Mouse (Mus musculus) midbrain, embryonic 16.5 days (tissue): ENCODE data around the gene Cxcl2. TPM values are rescaled to one million over a fixed set of nuclear protein-coding genes. Genes with fewer than 3 reads are reported as not detected.

Experiments used
- ATAC-seq: fragments of 200-750 bp; cut with Nextera tagmentation; 2 replicates; pipeline ENCODE4 v1.8.0; 2017; ENCODE audit warnings: moderate TSS enrichment
- H3K27ac ChIP-seq: fragments of 300-500 bp; sonication (generic); 2 replicates; pipeline ENCODE4 v1.5.1; 2014; ENCODE audit warnings: mild to moderate bottlenecking, low read length, mixed read lengths
- H3K27me3 ChIP-seq: fragments of 300-500 bp; sonication (generic); 2 replicates; pipeline ENCODE4 v1.6.1; 2014; ENCODE audit warnings: low read depth, low read length, mixed read lengths; ENCODE audit not compliant: control insufficient read depth, insufficient read depth
- H3K36me3 ChIP-seq: fragments of 300-500 bp; sonication (generic); 2 replicates; pipeline ENCODE4 v1.6.1; 2014; ENCODE audit warnings: mild to moderate bottlenecking, low read length, moderate library complexity, mixed read lengths; ENCODE audit not compliant: control insufficient read depth, insufficient read depth
- H3K4me1 ChIP-seq: fragments of 300-500 bp; sonication (generic); 2 replicates; pipeline ENCODE4 v1.6.1; 2014; ENCODE audit warnings: mild to moderate bottlenecking, low read length, mixed read lengths; ENCODE audit not compliant: control insufficient read depth, insufficient read depth
- H3K4me2 ChIP-seq: fragments of 300-500 bp; sonication (generic); 2 replicates; pipeline ENCODE4 v1.6.1; 2014; ENCODE audit warnings: mild to moderate bottlenecking, low read length, mixed read lengths
- H3K4me3 ChIP-seq: fragments of 300-500 bp; sonication (generic); 2 replicates; pipeline ENCODE4 v1.5.1; 2014; ENCODE audit warnings: low read depth, mild to moderate bottlenecking, low read length, moderate library complexity, mixed read lengths
- H3K9ac ChIP-seq: fragments of 300-500 bp; sonication (generic); 2 replicates; pipeline ENCODE4 v1.6.1; 2014; ENCODE audit warnings: low read depth, low read length, mixed read lengths
- H3K9me3 ChIP-seq: fragments of 300-500 bp; sonication (generic); replicated peaks from 2 replicates; pipeline ENCODE4 v1.6.1; 2014; ENCODE audit warnings: mild to moderate bottlenecking, low read length, mixed read lengths; ENCODE audit not compliant: control insufficient read depth, poor library complexity, severe bottlenecking
- WGBS: fragments of 180-500 bp; shearing (Covaris S2); extraction: QIAGEN DNeasy Blood & Tissue Kit; methylation state at CpG from one replicate; pipeline ENCODE4 v1.1.7; 2014; 5-methylcytosine and 5-hydroxymethylcytosine counted together
- polyA plus RNA-seq: library from polyadenylated mRNA; unstranded; fragments of >200 nt; fragmentation: Nextera tagmentation; extraction: Ambion mirVana; gene quantifications from 2 replicates; pipeline ENCODE4 v1.2.1, GENCODE M21; 2015

The Cxcl2 gene
- polyA plus RNA-seq, 1 experiment from 2014 or later, result 0.11 TPM

- ATAC-seq, result peak; percentile 90
- WGBS, result 6% methylated on average over 30 of the region's 30 CpGs
- H3K9ac ChIP-seq, result peak within 1 kb of the TSS; percentile 48
- peaks cover 4% of the 10 kb centered on the region for H3K4me1 ChIP-seq
- no peak within 1 kb of the TSS for H3K27ac ChIP-seq
- H3K9me3 ChIP-seq, result no peaks in the 10 kb centered on the region
- H3K36me3 ChIP-seq, result no peaks in the 10 kb centered on the region
- H3K4me2 ChIP-seq, result peak within 1 kb of the TSS; percentile 91
- peak within 1 kb of the TSS; percentile 46 for H3K4me3 ChIP-seq
- H3K27me3 ChIP-seq, result no peaks in the 10 kb centered on the region
These were observed 12.9 kb upstream of the Cxcl2 start, which contains the start of gene Cxcl1 for GRCm38 (mm10) chr5:90890519-90891463. Cxcl1 (plus strand) TSS chr5:90891241.

DNA sequence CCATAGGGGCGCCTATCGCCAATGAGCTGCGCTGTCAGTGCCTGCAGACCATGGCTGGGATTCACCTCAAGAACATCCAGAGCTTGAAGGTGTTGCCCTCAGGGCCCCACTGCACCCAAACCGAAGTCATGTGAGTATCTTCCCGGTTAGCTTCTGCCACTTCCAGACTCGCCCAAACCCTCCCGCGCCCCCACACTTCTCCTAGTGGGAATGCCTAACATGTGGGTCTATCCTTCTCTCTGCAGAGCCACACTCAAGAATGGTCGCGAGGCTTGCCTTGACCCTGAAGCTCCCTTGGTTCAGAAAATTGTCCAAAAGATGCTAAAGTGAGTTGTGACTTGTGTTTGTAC lies 12.2 kb upstream of the Cxcl2 start:
- Histone ChIP-seq H3K4me2 (peak overlapping the region; percentile 91), H3K4me3 (peak overlapping the region; percentile 46), H3K9me3 (no peaks in the 10 kb centered on the region), H3K36me3 (no peaks in the 10 kb centered on the region), H3K4me1 (peaks cover 4% of the 10 kb centered on the region), H3K9ac (peak overlapping the region; percentile 48), H3K27me3 (no peaks in the 10 kb centered on the region), H3K27ac (no peak overlapping the region)
- no peak for ATAC-seq
- 21% methylated on average over 10 of the region's 10 CpGs for WGBS

GRCm38 (mm10) chr5:90894231-90894630 lies 9.4 kb upstream of the Cxcl2 start:
- Histone ChIP-seq H3K4me3 (no peak overlapping the region), H3K9me3 (no peaks in the 10 kb centered on the region), H3K27me3 (no peaks in the 10 kb centered on the region), H3K9ac (no peak overlapping the region), H3K36me3 (no peaks in the 10 kb centered on the region), H3K4me1 (peaks cover 4% of the 10 kb centered on the region), H3K27ac (no peak overlapping the region), H3K4me2 (no peak overlapping the region)
- no peak for ATAC-seq
- WGBS, result 81% methylated on average over 8 of the region's 8 CpGs

- Histone ChIP-seq H3K36me3 (no peaks in the 10 kb centered on the region), H3K27ac (no peak overlapping the region), H3K9ac (no peak overlapping the region), H3K4me3 (no peak overlapping the region), H3K4me2 (no peak overlapping the region), H3K27me3 (no peaks in the 10 kb centered on the region), H3K4me1 (no peaks in the 10 kb centered on the region; the same call in 1 of the 2 replicates), H3K9me3 (no peaks in the 10 kb centered on the region)
- 81% methylated on average over 3 of the region's 3 CpGs for WGBS
- no peak for ATAC-seq
These were observed 6.2 kb upstream of the Cxcl2 start for GRCm38 (mm10) chr5:90897429-90897828.

DNA sequence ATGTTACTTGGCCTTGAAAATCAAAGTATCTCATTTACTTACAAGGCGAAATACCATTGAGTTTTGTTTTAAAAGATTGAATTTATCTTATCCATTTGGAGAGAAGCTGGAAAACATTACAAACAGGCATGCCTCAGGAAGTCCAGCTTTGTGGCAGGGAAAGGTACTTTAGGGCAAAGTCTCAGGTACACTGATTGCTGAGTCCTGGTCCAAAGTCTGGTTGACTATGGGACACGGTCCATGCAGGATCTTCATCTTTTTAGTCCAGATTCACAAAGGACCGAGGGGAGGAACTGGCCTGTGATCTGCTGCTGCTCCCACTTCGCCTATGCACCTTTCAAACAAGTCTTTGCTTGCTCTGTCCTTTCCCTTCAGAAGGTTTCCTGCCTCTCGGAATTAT lies 4.4 kb upstream of the Cxcl2 start:
- Histone ChIP-seq H3K9ac (no peak overlapping the region), H3K36me3 (no peaks in the 10 kb centered on the region), H3K9me3 (no peaks in the 10 kb centered on the region), H3K4me1 (no peaks in the 10 kb centered on the region; the same call in none of the 2 replicates), H3K4me3 (no peak overlapping the region), H3K27me3 (peaks cover 3% of the 10 kb centered on the region; the same call in 1 of the 2 replicates), H3K4me2 (no peak overlapping the region), H3K27ac (no peak overlapping the region)
- 88% methylated on average over 5 of the region's 5 CpGs for WGBS
- no peak for ATAC-seq

DNA sequence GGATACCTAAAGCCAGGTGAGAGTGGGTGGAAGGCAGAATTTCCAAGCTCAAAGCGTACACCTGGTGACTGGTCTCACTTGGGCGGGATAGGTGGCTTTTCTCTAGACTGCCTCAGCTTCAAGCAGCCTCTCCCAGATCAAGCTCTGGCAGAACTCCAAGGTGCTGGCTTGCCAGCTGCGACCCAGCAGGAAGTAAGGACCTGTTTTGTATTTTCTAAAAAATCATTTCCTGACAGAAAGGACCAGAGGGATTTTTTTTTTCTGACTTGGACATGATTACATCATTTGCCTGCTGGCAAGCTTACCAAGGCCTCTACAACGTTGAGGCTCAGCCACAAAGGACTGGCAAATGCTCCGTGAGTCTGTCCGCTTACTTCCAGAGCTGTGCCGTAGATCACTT lies 3.5 kb upstream of the Cxcl2 start:
- Histone ChIP-seq H3K4me2 (no peak overlapping the region), H3K4me1 (no peaks in the 10 kb centered on the region; the same call in none of the 2 replicates), H3K9me3 (no peaks in the 10 kb centered on the region), H3K9ac (no peak overlapping the region), H3K36me3 (no peaks in the 10 kb centered on the region), H3K4me3 (no peak overlapping the region), H3K27me3 (peaks cover 3% of the 10 kb centered on the region), H3K27ac (no peak overlapping the region)
- no peak for ATAC-seq
- whole genome bisulfite sequencing, result 53% methylated on average over 7 of the region's 7 CpGs

DNA sequence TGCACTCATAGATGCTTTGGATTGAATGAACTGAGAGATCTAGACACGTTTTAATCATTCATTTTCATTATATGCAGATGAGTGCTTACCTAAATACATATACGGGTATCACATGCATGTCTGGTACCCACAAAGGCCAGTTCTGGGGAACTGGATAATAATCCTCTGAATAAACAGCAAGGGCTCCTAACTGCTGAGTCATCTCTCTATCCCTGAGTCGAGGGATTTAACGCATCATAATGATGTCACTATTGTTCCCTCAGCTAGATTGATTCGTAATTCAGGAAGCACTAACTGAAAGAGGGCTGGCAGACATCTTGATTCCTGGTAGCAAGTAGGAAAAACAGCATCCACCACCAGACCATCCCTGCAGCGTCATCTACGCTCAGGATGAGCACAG lies 3.0 kb upstream of the Cxcl2 start:
- H3K9ac ChIP-seq, result no peak overlapping the region
- no peaks in the 10 kb centered on the region for H3K36me3 ChIP-seq
- no peaks in the 10 kb centered on the region for H3K9me3 ChIP-seq
- H3K27ac ChIP-seq, result no peak overlapping the region
- no peak overlapping the region for H3K4me2 ChIP-seq
- no peak overlapping the region for H3K4me3 ChIP-seq
- no peaks in the 10 kb centered on the region; the same call in none of the 2 replicates for H3K4me1 ChIP-seq
- no peak for ATAC-seq
- peaks cover 3% of the 10 kb centered on the region for H3K27me3 ChIP-seq
- 55% methylated on average over 7 of the region's 7 CpGs for whole genome bisulfite sequencing

GRCm38 (mm10) chr5:90902380-90903260 lies 1.1 kb upstream of the Cxcl2 start:
- peak; percentile 86 for ATAC-seq
- 10% methylated on average over 10 of the region's 10 CpGs for WGBS

More at GRCm38 (mm10) chr5:90902380-90903260, 1.1 kb upstream of the Cxcl2 start:
- no peak overlapping the region for H3K27ac ChIP-seq
- H3K9ac ChIP-seq, result no peak overlapping the region
- H3K4me3 ChIP-seq, result peak overlapping the region; percentile 41
- peak overlapping the region; percentile 95 for H3K4me2 ChIP-seq
- no peaks in the 10 kb centered on the region; the same call in none of the 2 replicates for H3K4me1 ChIP-seq
- H3K36me3 ChIP-seq, result no peaks in the 10 kb centered on the region
- H3K27me3 ChIP-seq, result peaks cover 3% of the 10 kb centered on the region
- no peaks in the 10 kb centered on the region for H3K9me3 ChIP-seq
